Mouse (Mus musculus): ENCODE results near the gene Hmox2. TPM values are rescaled to one million over a fixed set of nuclear protein-coding genes. Genes with fewer than 3 reads are reported as not detected.

Hmox2 gene
- 60.4 and 61.9 TPM in 2 replicates for polyA plus RNA-seq (2012; rRNA removed)

GRCm38 (mm10) chr16:4725780-4726527 is at the start of gene Hmox2:
TSS of gene Hmox2 (plus strand) at chr16:4726361.

GRCm38 (mm10) chr16:4679121-4680018 is 46.8 kb upstream of the Hmox2 start, which contains the start of gene Coro7:
TSS of gene Coro7 (minus strand) at chr16:4679777.

GRCm38 (mm10) chr16:4718753-4719518 is 7.2 kb upstream of the Hmox2 start, which contains the start of gene Nmral1:
TSS of gene Nmral1 (minus strand) at chr16:4719356.

GRCm38 (mm10) chr16:4789810-4790559 is 63.8 kb downstream of the Hmox2 start, which contains the start of gene Cdip1:
TSS of gene Cdip1 (minus strand) at chr16:4790292.

Other genes starting within 250 kb of the Hmox2 start
- 23.0 and 29.0 TPM in 2 replicates for gene Srl, start 184.5 kb upstream of the Hmox2 start, polyA plus RNA-seq (2012; rRNA removed)
- 14.2 and 15.1 TPM in 2 replicates for gene Tfap4, start 166.5 kb upstream of the Hmox2 start, polyA plus RNA-seq (2012; rRNA removed)
- gene Glis2, start 131.6 kb upstream of the Hmox2 start, polyA plus RNA-seq (2012; rRNA removed), result 44.0 and 46.0 TPM in 2 replicates
- 123 and 132 TPM in 2 replicates for gene Pam16, start 101.4 kb upstream of the Hmox2 start, polyA plus RNA-seq (2012; rRNA removed)
- gene Vasn, start 86.4 kb upstream of the Hmox2 start, polyA plus RNA-seq (2012; rRNA removed), result 8.3 and 20.3 TPM in 2 replicates
- 26.8 and 28.4 TPM in 2 replicates for gene Dnaja3, start 86.4 kb upstream of the Hmox2 start, polyA plus RNA-seq (2012; rRNA removed)
- gene Coro7, start 46.6 kb upstream of the Hmox2 start, polyA plus RNA-seq (2012; rRNA removed), result 63.0 and 68.3 TPM in 2 replicates
- gene Nmral1, start 7.0 kb upstream of the Hmox2 start, polyA plus RNA-seq (2012; rRNA removed), result 90.5 and 100.0 TPM in 2 replicates
- gene Cdip1, start 63.9 kb downstream of the Hmox2 start, polyA plus RNA-seq (2012; rRNA removed), result 88.7 and 89.2 TPM in 2 replicates
- 0.01 TPM in 1 of 2 replicates, not detected in the other for gene 4930562C15Rik, start 109.1 kb downstream of the Hmox2 start, polyA plus RNA-seq (2012; rRNA removed)
- gene Ubald1, start 154.0 kb downstream of the Hmox2 start, polyA plus RNA-seq (2012; rRNA removed), result 34.0 and 37.0 TPM in 2 replicates
- gene Mgrn1, start 159.9 kb downstream of the Hmox2 start, polyA plus RNA-seq (2012; rRNA removed), result 118 and 123 TPM in 2 replicates
- gene Nudt16l1, start 212.4 kb downstream of the Hmox2 start, polyA plus RNA-seq (2012; rRNA removed), result 101 and 106 TPM in 2 replicates
- gene Anks3, start 237.8 kb downstream of the Hmox2 start, polyA plus RNA-seq (2012; rRNA removed), result 116 and 119 TPM in 2 replicates

All from central nervous system, embryonic 14 days (tissue).